Mouse (Mus musculus): ENCODE results near the gene Zfp410. TPM values are rescaled to one million over a fixed set of nuclear protein-coding genes. Genes with fewer than 3 reads are reported as not detected.

The Zfp410 gene
- polyA plus RNA-seq, 1 experiment: 23.5 TPM

DNA sequence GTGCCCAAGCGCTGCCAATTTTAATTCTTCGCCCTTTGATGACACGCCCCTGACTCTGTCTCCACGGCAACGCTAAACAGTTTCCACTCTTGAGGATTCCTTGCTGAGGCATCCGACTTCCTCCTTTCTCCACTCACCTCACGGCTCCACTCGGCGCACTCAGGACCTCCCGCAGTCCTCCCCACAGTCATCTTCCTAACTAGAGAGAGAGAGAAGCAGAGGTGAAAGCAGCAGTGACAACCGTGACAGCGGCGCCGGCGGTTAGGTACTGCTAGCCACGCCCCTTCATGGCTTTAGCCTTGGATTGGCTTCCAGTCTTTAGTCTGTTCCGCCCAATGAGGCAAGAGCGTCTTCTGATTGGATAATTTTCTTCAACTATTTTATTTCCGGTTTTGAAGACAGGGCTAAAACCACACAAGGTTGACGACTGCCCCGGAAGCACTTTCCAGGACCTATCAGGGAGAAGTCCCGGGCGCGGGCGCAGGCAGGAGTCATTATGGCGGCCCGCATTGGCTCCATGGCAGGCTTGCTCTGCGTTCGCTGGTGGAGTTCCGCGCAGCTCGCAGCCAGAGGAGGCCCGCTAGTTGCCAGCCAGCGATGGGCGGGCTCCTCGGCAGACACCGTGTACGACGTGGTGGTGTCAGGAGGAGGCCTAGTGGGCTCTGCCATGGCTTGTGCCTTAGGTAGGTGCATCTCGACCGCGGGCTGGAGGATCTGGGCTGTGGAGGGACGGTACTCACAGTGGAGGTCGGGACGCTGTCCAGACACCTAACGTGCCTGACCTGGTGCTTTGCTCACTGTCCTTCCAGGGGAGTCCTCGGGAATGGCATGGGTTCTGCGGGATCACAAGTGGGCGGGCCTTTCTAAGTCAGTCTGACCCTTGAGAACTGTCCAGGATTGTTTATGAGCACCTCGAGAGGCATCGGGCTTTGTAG lies 45.2 kb downstream of the Zfp410 start, which contains the start of the genes Coq6 and Fam161b:
TSS of gene Coq6 (plus strand) at position 103 of the 935 bp plus-strand sequence.
TSS of gene Fam161b (minus strand) at position 279 of the 935 bp plus-strand sequence.
- peak within 1 kb of the TSS; percentile 98 for H3ac ChIP-seq (ENCODE audit: control insufficient read depth, insufficient read length, low read depth)
- H3K79me2 ChIP-seq (ENCODE audit: control insufficient read depth, insufficient read depth): peaks cover 44% of the 10 kb centered on the region
- TF ChIP-seq MYOG (IDR thresholded peaks at IDR 0.05; ENCODE audit: control insufficient read depth, extremely low read depth, insufficient read length): no peak
- TF ChIP-seq MAX (IDR thresholded peaks at IDR 0.05): peak; percentile 28
- H3K36me3 ChIP-seq (ENCODE audit: control insufficient read depth, insufficient read depth): no peaks in the 10 kb centered on the region
- H3K4me3 ChIP-seq (ENCODE audit: insufficient read depth, poor library complexity, severe bottlenecking): peak within 1 kb of the TSS; percentile 95
- peaks cover 35% of the 10 kb centered on the region for H3K79me3 ChIP-seq (ENCODE audit: low read depth)
- H3K27me3 ChIP-seq (ENCODE audit: control insufficient read depth, insufficient read depth, insufficient read length): no peaks in the 10 kb centered on the region

DNA sequence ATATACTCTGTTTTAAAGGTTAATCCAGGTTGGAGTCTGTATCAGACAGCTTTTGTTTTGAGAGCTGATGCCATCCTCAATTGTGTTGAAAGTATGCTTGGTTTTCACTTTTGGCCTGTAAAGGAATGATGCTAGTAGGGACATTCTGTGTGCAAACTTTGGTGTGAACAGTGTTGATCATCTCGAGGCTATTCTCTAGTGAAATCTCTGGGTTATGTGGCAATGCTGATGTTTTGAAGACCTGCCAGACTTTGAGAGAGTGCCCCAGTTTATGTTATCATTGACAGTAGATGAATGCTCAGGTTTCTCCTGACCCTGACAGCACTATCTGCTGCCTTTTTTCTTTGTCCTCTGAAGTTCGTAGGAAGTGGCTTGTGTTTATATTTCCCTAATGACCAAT lies 46.2 kb downstream of the Zfp410 start:
- Histone ChIP-seq H3K27me3 (ENCODE audit: control insufficient read depth, insufficient read depth, insufficient read length) (no peaks in the 10 kb centered on the region), H3K4me3 (ENCODE audit: insufficient read depth, poor library complexity, severe bottlenecking) (peak overlapping the region; percentile 95)
- TF ChIP-seq CTCF (IDR thresholded peaks at IDR 0.05; ENCODE audit: control insufficient read depth, insufficient read depth, insufficient read length) (no peak), MAX (IDR thresholded peaks at IDR 0.05) (no peak), MYOG (IDR thresholded peaks at IDR 0.05; ENCODE audit: control insufficient read depth, extremely low read depth, insufficient read length) (no peak), MYOD1 (IDR thresholded peaks at IDR 0.05; ENCODE audit: control insufficient read depth, insufficient read length, low read depth) (no peak), CEBPB (IDR thresholded peaks at IDR 0.05; ENCODE audit: low read depth) (no peak), FOSL1 (IDR thresholded peaks at IDR 0.05; ENCODE audit: insufficient read depth, low read length, poor library complexity, severe bottlenecking) (no peak), USF1 (IDR thresholded peaks at IDR 0.05; ENCODE audit: low read depth) (no peak)

DNA sequence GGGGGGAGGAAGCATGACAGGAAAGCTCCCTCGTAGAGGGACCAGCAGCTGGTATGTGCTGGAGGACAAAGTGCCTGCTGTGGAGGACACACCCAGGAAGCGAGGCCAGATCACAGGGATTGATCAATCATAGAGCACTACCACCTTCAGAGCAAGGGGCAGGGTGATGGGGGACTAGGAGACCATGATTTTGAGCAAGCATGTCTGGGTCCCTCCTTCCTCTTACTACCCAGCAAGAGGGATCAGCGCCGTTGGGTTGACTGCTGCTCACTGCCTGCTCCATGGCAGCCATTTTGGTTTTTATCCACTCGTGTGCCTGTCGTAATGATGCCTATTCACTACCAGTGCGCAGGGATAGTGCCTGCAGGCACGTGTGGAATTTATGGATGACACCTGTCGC lies 47.6 kb downstream of the Zfp410 start:
- Histone ChIP-seq H3K79me3 (ENCODE audit: low read depth) (peaks cover 35% of the 10 kb centered on the region), H3K79me2 (ENCODE audit: control insufficient read depth, insufficient read depth) (peaks cover 44% of the 10 kb centered on the region), H3ac (ENCODE audit: control insufficient read depth, insufficient read length, low read depth) (no peak overlapping the region), H3K27me3 (ENCODE audit: control insufficient read depth, insufficient read depth, insufficient read length) (no peaks in the 10 kb centered on the region), H3K4me3 (ENCODE audit: insufficient read depth, poor library complexity, severe bottlenecking) (no peak overlapping the region), H3K36me3 (ENCODE audit: control insufficient read depth, insufficient read depth) (peaks cover 8% of the 10 kb centered on the region)
- TF ChIP-seq USF1 (IDR thresholded peaks at IDR 0.05; ENCODE audit: low read depth): no peak
- TF ChIP-seq MYOG (IDR thresholded peaks at IDR 0.05; ENCODE audit: control insufficient read depth, extremely low read depth, insufficient read length): no peak
- TF ChIP-seq FOSL1 (IDR thresholded peaks at IDR 0.05; ENCODE audit: insufficient read depth, low read length, poor library complexity, severe bottlenecking): no peak
- no peak for TF ChIP-seq MYOD1 (IDR thresholded peaks at IDR 0.05; ENCODE audit: control insufficient read depth, insufficient read length, low read depth)
- TF ChIP-seq MAX (IDR thresholded peaks at IDR 0.05): no peak
- no peak for TF ChIP-seq CEBPB (IDR thresholded peaks at IDR 0.05; ENCODE audit: low read depth)
- TF ChIP-seq CTCF (IDR thresholded peaks at IDR 0.05; ENCODE audit: control insufficient read depth, insufficient read depth, insufficient read length): no peak

More for the DNA sequence above, 46.2 kb downstream of the Zfp410 start:
- Histone ChIP-seq H3K36me3 (ENCODE audit: control insufficient read depth, insufficient read depth) (peaks cover under 1% of the 10 kb centered on the region), H3K79me2 (ENCODE audit: control insufficient read depth, insufficient read depth) (peaks cover 44% of the 10 kb centered on the region), H3K79me3 (ENCODE audit: low read depth) (peaks cover 35% of the 10 kb centered on the region), H3ac (ENCODE audit: control insufficient read depth, insufficient read length, low read depth) (no peak overlapping the region)

DNA sequence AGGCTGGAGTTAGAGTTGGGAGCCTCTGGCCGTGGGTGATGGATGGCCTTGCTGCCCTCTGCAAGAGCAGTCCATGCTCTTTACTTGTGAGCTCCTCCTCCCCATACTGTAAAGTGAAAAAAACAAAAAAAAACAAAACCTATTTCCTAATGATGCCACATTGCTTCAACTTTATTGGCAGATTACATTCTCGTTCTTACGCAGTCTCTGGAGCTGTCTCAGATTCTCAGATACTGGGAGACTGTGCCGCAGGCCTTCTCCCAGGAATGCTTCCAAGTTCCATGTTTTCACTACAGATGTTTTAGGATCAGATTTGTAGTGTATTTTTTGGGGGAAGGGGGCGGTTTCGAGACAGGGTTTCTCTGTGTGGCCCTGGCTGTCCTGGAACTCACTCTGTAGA lies 48.5 kb downstream of the Zfp410 start:
- Histone ChIP-seq H3ac (ENCODE audit: control insufficient read depth, insufficient read length, low read depth) (no peak overlapping the region), H3K36me3 (ENCODE audit: control insufficient read depth, insufficient read depth) (peaks cover 9% of the 10 kb centered on the region), H3K4me3 (ENCODE audit: insufficient read depth, poor library complexity, severe bottlenecking) (no peak overlapping the region), H3K79me3 (ENCODE audit: low read depth) (peaks cover 35% of the 10 kb centered on the region), H3K79me2 (ENCODE audit: control insufficient read depth, insufficient read depth) (peaks cover 44% of the 10 kb centered on the region), H3K27me3 (ENCODE audit: control insufficient read depth, insufficient read depth, insufficient read length) (no peaks in the 10 kb centered on the region)
- TF ChIP-seq MAX (IDR thresholded peaks at IDR 0.05) (no peak), USF1 (IDR thresholded peaks at IDR 0.05; ENCODE audit: low read depth) (no peak), FOSL1 (IDR thresholded peaks at IDR 0.05; ENCODE audit: insufficient read depth, low read length, poor library complexity, severe bottlenecking) (no peak), MYOG (IDR thresholded peaks at IDR 0.05; ENCODE audit: control insufficient read depth, extremely low read depth, insufficient read length) (no peak), CTCF (IDR thresholded peaks at IDR 0.05; ENCODE audit: control insufficient read depth, insufficient read depth, insufficient read length) (no peak), CEBPB (IDR thresholded peaks at IDR 0.05; ENCODE audit: low read depth) (no peak), MYOD1 (IDR thresholded peaks at IDR 0.05; ENCODE audit: control insufficient read depth, insufficient read length, low read depth) (no peak)

GRCm38 (mm10) chr12:84366971-84367370 lies 50.3 kb downstream of the Zfp410 start:
- Histone ChIP-seq H3K36me3 (ENCODE audit: control insufficient read depth, insufficient read depth) (peaks cover 24% of the 10 kb centered on the region), H3K4me3 (ENCODE audit: insufficient read depth, poor library complexity, severe bottlenecking) (no peak overlapping the region)

More at GRCm38 (mm10) chr12:84366971-84367370, 50.3 kb downstream of the Zfp410 start:
- Histone ChIP-seq H3K27me3 (ENCODE audit: control insufficient read depth, insufficient read depth, insufficient read length) (no peaks in the 10 kb centered on the region), H3K79me2 (ENCODE audit: control insufficient read depth, insufficient read depth) (peaks cover 43% of the 10 kb centered on the region), H3ac (ENCODE audit: control insufficient read depth, insufficient read length, low read depth) (no peak overlapping the region), H3K79me3 (ENCODE audit: low read depth) (peaks cover 35% of the 10 kb centered on the region)
- TF ChIP-seq CEBPB (IDR thresholded peaks at IDR 0.05; ENCODE audit: low read depth) (no peak), MYOD1 (IDR thresholded peaks at IDR 0.05; ENCODE audit: control insufficient read depth, insufficient read length, low read depth) (no peak), CTCF (IDR thresholded peaks at IDR 0.05; ENCODE audit: control insufficient read depth, insufficient read depth, insufficient read length) (no peak), MAX (IDR thresholded peaks at IDR 0.05) (no peak), USF1 (IDR thresholded peaks at IDR 0.05; ENCODE audit: low read depth) (no peak), FOSL1 (IDR thresholded peaks at IDR 0.05; ENCODE audit: insufficient read depth, low read length, poor library complexity, severe bottlenecking) (no peak), MYOG (IDR thresholded peaks at IDR 0.05; ENCODE audit: control insufficient read depth, extremely low read depth, insufficient read length) (no peak)

Measured in C2C12 (cell line).